Mouse (Mus musculus): ENCODE measurements at regions not wholly inside any gene's neighbourhood (a gene's known extent, or its start where the extent isn't known, plus 50 kb on each side); places are given as distances from the start of the nearest gene placed in this dataset.

DNA sequence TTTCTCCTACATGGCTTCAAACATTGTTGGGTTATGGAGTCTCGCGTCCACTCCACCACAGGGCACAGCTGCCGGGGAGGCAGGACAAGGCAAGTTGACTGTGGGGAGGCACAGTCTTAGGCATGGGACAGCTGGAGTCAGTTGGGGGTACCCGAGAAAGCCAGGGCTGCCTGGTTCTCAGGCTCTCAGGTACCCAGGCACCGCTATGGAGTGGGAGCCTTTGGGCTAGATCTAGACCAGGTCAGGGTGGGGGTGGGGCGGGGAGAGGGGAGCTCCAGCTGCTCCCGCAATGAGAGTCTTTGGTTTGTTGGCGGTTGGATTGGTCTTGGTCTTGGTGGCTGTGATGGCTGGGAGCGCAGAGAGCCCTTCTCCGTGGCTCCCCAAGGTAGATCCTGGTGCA lies 512.2 kb downstream of the Gbe1 start:
- H3K9ac ChIP-seq, result no peak overlapping the region
- H3K36me3 ChIP-seq, result no peaks in the 10 kb centered on the region
- no peaks in the 10 kb centered on the region for H3K9me3 ChIP-seq
- 93% methylated on average over 10 of the region's 10 CpGs for WGBS
- no peaks in the 10 kb centered on the region for H3K4me1 ChIP-seq (replicated peaks)
- no peak overlapping the region for H3K4me2 ChIP-seq
- H3K4me3 ChIP-seq, result no peak overlapping the region
- no peaks in the 10 kb centered on the region for H3K27me3 ChIP-seq
- H3K27ac ChIP-seq, result no peak overlapping the region
- no peak for ATAC-seq (ENCODE audit: low FRiP score)

DNA sequence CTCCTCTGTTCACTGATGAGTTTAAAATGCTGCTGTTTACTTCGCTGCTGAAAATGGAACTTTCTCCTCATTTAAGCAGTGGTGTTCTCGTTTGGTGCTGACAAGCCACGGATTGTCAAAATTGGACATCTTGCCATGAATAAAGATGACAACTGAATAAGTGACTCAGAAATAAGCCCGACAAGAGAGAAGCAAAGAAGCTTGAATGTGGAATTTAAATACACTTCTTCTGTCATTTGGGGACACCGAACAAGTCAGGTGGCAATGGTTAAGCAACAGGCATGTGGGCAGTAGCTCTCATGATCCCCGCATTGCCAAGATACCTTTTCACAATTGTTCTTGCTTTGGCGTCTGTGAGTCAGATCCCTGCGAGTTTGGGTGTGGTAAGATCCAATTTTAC lies 521.3 kb downstream of the Gbe1 start:
- WGBS, result 90% methylated on average over 8 of the region's 8 CpGs
- H3K9me3 ChIP-seq, result no peaks in the 10 kb centered on the region
- no peak for ATAC-seq (ENCODE audit: low FRiP score)
- no peaks in the 10 kb centered on the region for H3K27me3 ChIP-seq
- H3K4me2 ChIP-seq, result no peak overlapping the region
- no peak overlapping the region for H3K4me3 ChIP-seq
- no peak overlapping the region for H3K9ac ChIP-seq
- H3K27ac ChIP-seq, result no peak overlapping the region
- H3K4me1 ChIP-seq (replicated peaks), result no peaks in the 10 kb centered on the region
- no peaks in the 10 kb centered on the region for H3K36me3 ChIP-seq

DNA sequence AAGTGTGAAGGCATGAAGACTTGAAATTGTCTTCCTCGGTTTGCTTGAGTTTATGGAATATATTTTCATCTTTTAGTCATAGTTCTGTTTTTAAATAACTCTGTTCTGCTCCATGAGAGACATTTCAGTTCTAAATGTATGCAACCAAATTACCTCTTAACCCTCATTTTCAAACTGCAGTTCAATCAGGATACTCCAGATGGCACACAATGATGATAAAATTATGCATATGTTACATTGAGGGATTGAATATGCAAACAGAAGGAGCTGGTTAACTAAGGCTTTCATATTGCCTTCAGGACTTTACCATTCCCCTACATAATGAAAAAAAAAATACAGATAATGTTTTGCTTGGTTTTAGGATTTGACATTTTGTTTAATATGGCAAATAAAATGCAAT lies 524.4 kb downstream of the Gbe1 start:
- no peaks in the 10 kb centered on the region for H3K9me3 ChIP-seq
- H3K4me3 ChIP-seq, result no peak overlapping the region
- no peaks in the 10 kb centered on the region for H3K36me3 ChIP-seq
- WGBS, result 89% methylated on average over 1 of the region's 1 CpGs
- no peaks in the 10 kb centered on the region for H3K27me3 ChIP-seq
- no peak overlapping the region for H3K27ac ChIP-seq
- no peak overlapping the region for H3K4me2 ChIP-seq
- H3K9ac ChIP-seq, result no peak overlapping the region
- no peaks in the 10 kb centered on the region for H3K4me1 ChIP-seq (replicated peaks)
- no peak for ATAC-seq (ENCODE audit: low FRiP score)

DNA sequence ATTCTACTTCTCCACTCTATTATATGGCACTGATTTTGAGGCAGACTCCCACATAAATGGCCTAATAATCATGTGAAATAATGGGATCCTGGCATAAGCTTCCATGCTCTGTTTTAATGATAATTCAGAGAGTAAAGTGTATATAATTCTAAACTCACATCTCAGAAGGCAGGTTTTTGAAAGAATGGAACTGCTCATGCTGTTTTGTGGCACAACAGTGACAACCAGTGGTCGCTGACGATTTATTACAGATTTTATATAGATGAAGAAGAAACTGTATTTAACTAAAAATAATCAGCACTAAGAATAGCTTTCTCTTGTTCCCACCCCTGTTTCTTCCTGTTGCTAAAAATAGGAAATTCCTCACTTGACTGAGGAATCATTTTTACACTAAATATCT lies 554.5 kb downstream of the Gbe1 start:
- no peak overlapping the region for H3K27ac ChIP-seq
- no peaks in the 10 kb centered on the region for H3K9me3 ChIP-seq
- no peaks in the 10 kb centered on the region; the same call in 1 of the 2 replicates for H3K4me1 ChIP-seq (replicated peaks)
- ATAC-seq (ENCODE audit: low FRiP score), result no peak
- no peak overlapping the region for H3K4me3 ChIP-seq
- H3K4me2 ChIP-seq, result no peak overlapping the region
- no peaks in the 10 kb centered on the region for H3K27me3 ChIP-seq
- H3K36me3 ChIP-seq, result no peaks in the 10 kb centered on the region
- no peak overlapping the region for H3K9ac ChIP-seq
- 69% methylated on average over 2 of the region's 2 CpGs for WGBS

DNA sequence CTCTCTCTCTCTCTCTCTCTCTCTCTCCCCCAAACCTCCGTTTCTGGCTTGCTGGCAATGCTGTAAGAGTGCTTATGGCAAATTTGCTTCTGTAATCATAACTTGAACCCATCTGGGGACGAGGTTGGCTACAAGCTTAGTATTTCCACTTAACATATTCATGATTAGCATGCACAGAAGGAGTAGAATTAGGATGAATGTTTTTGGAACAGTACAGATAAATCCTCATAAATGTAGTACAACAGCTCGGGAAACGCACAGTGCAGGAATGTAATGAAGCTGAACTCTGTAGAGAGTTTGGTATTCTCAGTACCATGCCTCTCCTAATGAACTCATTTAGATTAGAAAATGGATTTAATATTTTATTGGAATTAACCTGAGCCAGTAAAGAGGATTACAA lies 555.5 kb downstream of the Gbe1 start:
- 53% methylated on average over 4 of the region's 4 CpGs for WGBS
- H3K4me1 ChIP-seq (replicated peaks), result no peaks in the 10 kb centered on the region; the same call in 1 of the 2 replicates
- ATAC-seq (ENCODE audit: low FRiP score), result peak; percentile 49; the same call in 1 of the 2 replicates
- H3K27me3 ChIP-seq, result no peaks in the 10 kb centered on the region
- no peak overlapping the region for H3K4me2 ChIP-seq
- no peak overlapping the region for H3K27ac ChIP-seq
- H3K9ac ChIP-seq, result no peak overlapping the region
- no peaks in the 10 kb centered on the region for H3K9me3 ChIP-seq
- no peak overlapping the region for H3K4me3 ChIP-seq
- H3K36me3 ChIP-seq, result no peaks in the 10 kb centered on the region

DNA sequence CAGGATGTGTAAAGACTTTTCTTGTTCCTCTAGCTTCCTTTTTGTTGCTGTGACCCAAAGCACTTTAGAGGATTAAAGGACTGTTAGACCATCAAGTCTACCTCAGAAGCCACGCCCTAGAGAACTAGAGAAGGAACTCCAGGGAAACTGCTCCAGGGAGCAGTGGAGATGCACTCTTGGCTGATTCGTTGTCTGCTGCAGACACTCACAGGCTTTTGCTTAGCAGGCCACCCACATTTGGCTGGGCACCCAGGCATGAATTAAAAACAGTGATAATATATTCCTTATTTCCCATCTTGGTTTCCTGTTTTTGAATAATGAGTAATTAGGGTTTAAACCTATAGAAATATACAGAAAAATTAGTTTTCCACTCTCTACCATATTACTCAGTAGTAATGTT lies 560.3 kb downstream of the Gbe1 start:
- no peaks in the 10 kb centered on the region; the same call in 1 of the 2 replicates for H3K4me1 ChIP-seq (replicated peaks)
- H3K27ac ChIP-seq, result no peak overlapping the region
- no peak overlapping the region for H3K4me3 ChIP-seq
- H3K9ac ChIP-seq, result no peak overlapping the region
- no peaks in the 10 kb centered on the region for H3K36me3 ChIP-seq
- no peak overlapping the region for H3K4me2 ChIP-seq
- no peaks in the 10 kb centered on the region for H3K9me3 ChIP-seq
- ATAC-seq (ENCODE audit: low FRiP score), result no peak
- no peaks in the 10 kb centered on the region for H3K27me3 ChIP-seq
- WGBS, result 64% methylated on average over 2 of the region's 2 CpGs

DNA sequence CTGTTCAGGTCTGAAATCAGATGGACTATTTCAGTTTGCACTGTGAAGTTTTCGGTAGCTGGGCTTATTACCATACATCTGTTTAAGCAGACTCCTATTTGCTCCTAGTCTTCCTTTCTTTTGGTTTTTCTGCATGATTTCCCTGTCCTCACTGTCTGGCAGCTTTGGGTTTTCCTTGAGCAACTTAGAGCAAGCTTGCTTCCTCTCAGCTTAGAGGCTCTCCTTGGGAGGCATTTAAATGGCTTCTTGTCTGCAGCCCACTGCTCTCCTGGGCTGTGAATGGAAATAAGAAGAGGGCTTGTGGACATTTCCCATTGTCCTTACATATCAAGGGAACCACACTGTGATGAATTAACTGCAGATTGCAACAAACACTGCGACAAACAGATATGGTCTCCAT lies 566.9 kb downstream of the Gbe1 start:
- no peak for ATAC-seq (ENCODE audit: low FRiP score)

DNA sequence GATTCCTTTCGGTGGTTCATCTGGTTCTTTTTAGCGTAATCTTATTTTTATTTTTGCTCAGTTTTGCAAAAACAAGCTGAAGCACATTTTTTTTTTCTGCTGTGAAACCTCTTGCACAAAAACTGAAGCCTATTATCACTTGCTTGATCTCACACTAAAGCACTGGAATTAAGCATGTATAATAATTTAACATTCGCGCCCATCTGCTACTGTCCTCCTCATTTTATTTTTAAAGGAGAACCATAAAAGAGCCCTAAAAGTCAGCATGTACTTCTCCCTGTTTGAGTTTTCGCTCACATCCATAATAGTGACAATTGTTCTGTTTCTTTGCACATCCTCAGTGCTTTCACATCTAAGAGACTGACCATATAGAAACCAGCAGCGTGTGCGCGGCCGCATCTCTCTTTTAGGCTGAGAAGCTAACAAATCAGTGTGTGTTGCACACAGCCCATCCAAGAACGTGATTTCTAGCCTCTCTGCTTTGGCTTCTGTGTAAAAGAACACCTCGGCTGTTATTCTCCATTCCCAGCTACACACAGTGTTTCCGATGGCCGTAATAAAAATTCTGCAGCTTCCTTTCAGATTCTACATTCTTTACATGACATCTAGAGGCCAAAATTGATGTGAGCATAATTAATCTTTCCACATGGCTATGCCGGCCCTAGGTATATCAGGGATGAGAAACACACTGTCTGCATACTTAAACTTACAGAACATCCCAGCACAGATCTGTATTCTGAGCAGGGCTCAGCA lies 567.5 kb downstream of the Gbe1 start:
- Histone ChIP-seq H3K27me3 (no peaks in the 10 kb centered on the region), H3K27ac (peak overlapping the region; percentile 75), H3K9me3 (no peaks in the 10 kb centered on the region), H3K36me3 (no peaks in the 10 kb centered on the region), H3K4me3 (no peak overlapping the region), H3K4me2 (peak overlapping the region; percentile 37), H3K9ac (peak overlapping the region; percentile 60), H3K4me1 (replicated peaks) (peaks cover 12% of the 10 kb centered on the region)
- WGBS, result 56% methylated on average over 14 of the region's 14 CpGs
- ATAC-seq (ENCODE audit: low FRiP score), result peak; percentile 76; the same call in 1 of the 2 replicates

More for the DNA sequence above, 566.9 kb downstream of the Gbe1 start:
- H3K9me3 ChIP-seq, result no peaks in the 10 kb centered on the region
- H3K9ac ChIP-seq, result no peak overlapping the region
- WGBS, result 28% methylated on average over 2 of the region's 2 CpGs
- H3K4me1 ChIP-seq (replicated peaks), result peaks cover 12% of the 10 kb centered on the region
- H3K4me3 ChIP-seq, result no peak overlapping the region
- no peaks in the 10 kb centered on the region for H3K27me3 ChIP-seq
- H3K36me3 ChIP-seq, result no peaks in the 10 kb centered on the region
- peak overlapping the region; percentile 50; the same call in 1 of the 2 replicates for H3K27ac ChIP-seq
- no peak overlapping the region for H3K4me2 ChIP-seq

DNA sequence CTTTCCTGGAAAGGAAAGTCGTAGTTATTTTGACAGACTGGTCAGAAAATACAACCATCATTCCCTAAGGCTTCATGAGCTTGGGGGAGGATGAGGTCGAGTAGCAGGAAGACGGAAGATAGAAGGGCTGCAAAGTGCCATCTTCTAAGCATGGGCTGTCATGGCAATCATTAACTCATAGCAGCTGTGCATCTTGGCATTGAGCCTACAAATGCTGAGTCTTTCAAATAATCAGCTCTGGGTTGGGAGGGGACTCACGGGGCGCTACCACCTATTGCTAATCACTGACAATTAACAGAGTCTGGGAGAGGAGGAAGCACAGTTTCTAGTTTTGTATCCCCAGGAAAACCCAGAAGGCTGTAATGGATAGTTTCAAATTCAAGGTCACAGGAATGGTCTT lies 586.3 kb downstream of the Gbe1 start:
- no peak overlapping the region for H3K9ac ChIP-seq
- no peaks in the 10 kb centered on the region for H3K36me3 ChIP-seq
- H3K4me3 ChIP-seq, result no peak overlapping the region
- no peak for ATAC-seq (ENCODE audit: low FRiP score)
- no peak overlapping the region for H3K4me2 ChIP-seq
- H3K9me3 ChIP-seq, result no peaks in the 10 kb centered on the region
- no peaks in the 10 kb centered on the region for H3K27me3 ChIP-seq
- no peaks in the 10 kb centered on the region for H3K4me1 ChIP-seq (replicated peaks)
- no peak overlapping the region for H3K27ac ChIP-seq
- 80% methylated on average over 5 of the region's 5 CpGs for WGBS

DNA sequence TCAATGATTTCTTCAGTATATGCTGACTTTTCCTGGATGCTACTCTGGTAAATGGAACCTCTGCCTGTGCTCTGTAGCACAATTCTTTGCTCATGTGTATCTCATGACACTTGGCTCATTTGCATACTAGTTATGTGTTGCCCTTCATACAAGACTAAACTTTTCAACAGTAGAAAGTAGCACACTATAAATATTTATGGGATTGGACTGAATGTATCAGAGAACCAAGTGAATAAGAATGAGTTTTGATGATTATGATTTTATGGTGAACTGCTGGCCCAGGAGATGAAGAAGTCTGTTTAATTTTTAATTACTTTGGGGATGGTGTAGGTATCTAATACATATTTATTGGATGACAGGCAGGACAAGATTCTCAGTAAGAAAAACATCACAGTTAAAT lies 606.3 kb downstream of the Gbe1 start:
- Histone ChIP-seq H3K4me1 (replicated peaks) (no peaks in the 10 kb centered on the region), H3K27ac (no peak overlapping the region), H3K9me3 (no peaks in the 10 kb centered on the region), H3K27me3 (no peaks in the 10 kb centered on the region), H3K36me3 (no peaks in the 10 kb centered on the region), H3K4me3 (no peak overlapping the region), H3K9ac (no peak overlapping the region), H3K4me2 (no peak overlapping the region)
- no peak for ATAC-seq (ENCODE audit: low FRiP score)

DNA sequence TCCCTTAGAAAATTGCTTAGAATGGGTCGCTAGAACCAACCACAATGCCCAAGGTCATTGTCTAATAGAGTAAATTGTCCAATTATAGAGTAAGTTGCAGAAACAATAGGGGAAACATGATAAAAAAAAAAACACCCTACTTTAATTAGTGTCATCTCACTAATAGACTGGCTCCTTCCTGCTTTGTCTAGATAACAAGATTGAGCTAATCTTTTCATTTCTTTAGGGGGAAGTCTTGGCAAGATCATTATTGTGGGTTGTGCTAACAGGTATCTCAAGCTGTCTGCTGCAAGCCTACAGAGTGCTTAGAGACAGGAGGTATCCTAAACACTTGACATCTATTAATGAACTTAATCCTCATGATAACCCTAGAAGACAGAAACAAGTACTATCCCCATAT lies 615.9 kb downstream of the Gbe1 start:
- ATAC-seq (ENCODE audit: low FRiP score), result no peak
- H3K9ac ChIP-seq, result no peak overlapping the region
- no peak overlapping the region for H3K27ac ChIP-seq
- H3K9me3 ChIP-seq, result no peaks in the 10 kb centered on the region
- 84% methylated on average over 1 of the region's 1 CpGs for WGBS
- no peak overlapping the region for H3K4me2 ChIP-seq
- no peaks in the 10 kb centered on the region for H3K36me3 ChIP-seq
- H3K27me3 ChIP-seq, result no peaks in the 10 kb centered on the region
- H3K4me1 ChIP-seq (replicated peaks), result no peaks in the 10 kb centered on the region
- no peak overlapping the region for H3K4me3 ChIP-seq

DNA sequence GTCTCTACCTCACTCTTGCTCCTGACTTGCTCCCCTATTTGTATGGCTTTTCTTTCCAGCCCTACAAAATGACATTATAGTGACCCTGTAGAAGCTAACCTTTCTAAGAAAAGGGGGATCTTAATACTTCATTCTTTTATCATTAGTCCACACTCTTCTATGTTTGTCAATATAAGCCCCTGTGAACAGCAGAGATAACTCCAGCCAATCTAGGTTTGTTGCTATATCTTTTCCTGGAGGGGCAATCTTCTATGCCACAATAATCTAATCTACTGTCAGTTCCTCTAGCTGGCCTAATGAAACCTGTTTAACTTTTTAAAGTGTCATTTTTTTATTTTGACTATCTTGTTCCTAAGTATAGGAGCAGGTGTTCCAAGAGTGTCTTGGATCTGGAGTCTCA lies 622.2 kb downstream of the Gbe1 start:
- H3K9ac ChIP-seq, result no peak overlapping the region
- H3K4me2 ChIP-seq, result no peak overlapping the region
- H3K36me3 ChIP-seq, result no peaks in the 10 kb centered on the region
- H3K4me1 ChIP-seq (replicated peaks), result no peaks in the 10 kb centered on the region
- no peak overlapping the region for H3K27ac ChIP-seq
- ATAC-seq (ENCODE audit: low FRiP score), result no peak
- H3K4me3 ChIP-seq, result no peak overlapping the region
- no peaks in the 10 kb centered on the region for H3K9me3 ChIP-seq
- H3K27me3 ChIP-seq, result no peaks in the 10 kb centered on the region

DNA sequence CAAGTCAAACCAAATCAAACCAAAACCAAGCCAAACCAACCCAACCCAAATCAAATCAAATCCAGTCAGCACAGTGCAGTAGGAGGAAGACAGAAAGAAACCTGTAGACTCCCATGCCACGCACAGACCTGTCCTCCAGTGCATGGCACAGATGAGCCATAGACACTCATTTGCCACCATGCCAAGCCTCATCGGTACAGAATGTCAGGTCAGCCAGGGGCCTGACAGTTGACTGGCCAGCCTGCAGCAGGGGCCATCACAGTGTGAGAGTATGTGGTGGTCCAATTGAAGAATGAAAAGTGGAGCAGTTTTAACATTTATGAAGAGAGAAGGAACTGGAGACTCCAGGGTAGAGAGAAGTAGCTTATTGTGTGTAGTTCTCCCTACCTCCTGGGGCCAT lies 639.2 kb downstream of the Gbe1 start:
- no peak overlapping the region for H3K4me3 ChIP-seq
- no peaks in the 10 kb centered on the region for H3K4me1 ChIP-seq (replicated peaks)
- no peak overlapping the region for H3K27ac ChIP-seq
- H3K9me3 ChIP-seq, result no peaks in the 10 kb centered on the region
- H3K36me3 ChIP-seq, result no peaks in the 10 kb centered on the region
- 94% methylated on average over 2 of the region's 2 CpGs for WGBS
- no peak for ATAC-seq (ENCODE audit: low FRiP score)
- H3K27me3 ChIP-seq, result no peaks in the 10 kb centered on the region
- H3K9ac ChIP-seq, result no peak overlapping the region
- no peak overlapping the region for H3K4me2 ChIP-seq

All from hindbrain, embryonic 13.5 days (tissue).